Mouse (Mus musculus) limb, embryonic 15.5 days (tissue): Measurements from ENCODE around the gene Brms1. TPM values are rescaled to one million over a fixed set of nuclear protein-coding genes. Genes with fewer than 3 reads are reported as not detected.

ENCODE experiments used
- ATAC-seq: fragments of 200-750 bp; cut with Nextera tagmentation; 2 replicates; pipeline ENCODE4 v1.8.0; 2017; ENCODE audit warnings: low read depth, moderate TSS enrichment; ENCODE audit not compliant: insufficient number of reproducible peaks, low FRiP score, low TSS enrichment
- H3K27ac ChIP-seq: fragments of 300-500 bp; sonication (generic); 2 replicates; pipeline ENCODE4 v1.5.1; 2015; ENCODE audit warnings: moderate library complexity, mild to moderate bottlenecking, inconsistent platforms
- H3K27me3 ChIP-seq: fragments of 300-500 bp; sonication (generic); 2 replicates; pipeline ENCODE4 v1.6.1; 2015; ENCODE audit warnings: inconsistent platforms
- H3K36me3 ChIP-seq: fragments of 300-500 bp; sonication (generic); 2 replicates; pipeline ENCODE4 v1.6.1; 2015; ENCODE audit warnings: inconsistent platforms
- H3K4me1 ChIP-seq: fragments of 300-500 bp; sonication (generic); 2 replicates; pipeline ENCODE4 v1.6.1; 2015; ENCODE audit warnings: inconsistent platforms
- H3K4me2 ChIP-seq: fragments of 300-500 bp; sonication (generic); 2 replicates; pipeline ENCODE4 v1.6.1; 2015; ENCODE audit warnings: mild to moderate bottlenecking, inconsistent platforms
- H3K4me3 ChIP-seq: fragments of 300-500 bp; sonication (generic); 2 replicates; pipeline ENCODE4 v1.5.1; 2015; ENCODE audit warnings: mild to moderate bottlenecking, inconsistent platforms
- H3K9ac ChIP-seq: fragments of 300-500 bp; sonication (generic); 2 replicates; pipeline ENCODE4 v1.6.1; 2015; ENCODE audit warnings: inconsistent platforms
- H3K9me3 ChIP-seq: fragments of 300-500 bp; sonication (generic); 2 replicates; pipeline ENCODE4 v1.6.1; 2016; ENCODE audit warnings: inconsistent platforms
- WGBS: fragments of 180-500 bp; shearing (Covaris S2); methylation state at CpG from one replicate; pipeline ENCODE4 v1.1.7; 2015; 5-methylcytosine and 5-hydroxymethylcytosine counted together
- polyA plus RNA-seq: library from polyadenylated mRNA; unstranded; fragments of >200 nt; fragmentation: Nextera tagmentation; extraction: Ambion mirVana; gene quantifications from 2 replicates; pipeline ENCODE4 v1.2.1, GENCODE M21; 2015

The Brms1 gene
- polyA plus RNA-seq, 1 experiment from 2014 or later: 42.4 TPM

DNA sequence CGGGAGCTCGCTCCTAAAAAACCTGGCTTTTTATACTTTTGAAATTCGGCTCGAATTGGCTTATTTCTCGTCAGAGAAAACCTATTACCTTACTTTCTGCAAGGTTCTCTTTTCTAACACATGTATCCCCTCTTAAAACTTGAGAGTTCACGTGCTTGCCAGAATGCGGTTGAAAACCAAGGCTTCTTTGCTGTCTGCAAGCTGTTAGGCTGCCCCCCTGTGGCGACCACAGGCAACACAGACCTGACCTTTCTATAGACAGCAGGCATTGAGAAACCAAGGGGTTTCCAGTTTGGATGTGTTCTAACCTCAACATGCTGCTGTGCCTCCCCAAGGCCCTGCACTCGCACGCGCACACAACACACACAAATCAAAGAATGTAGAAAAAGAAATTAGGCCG lies 24.4 kb upstream of the Brms1 start:
- no peak for ATAC-seq
- peak overlapping the region; percentile 58; the same call in 1 of the 2 replicates for H3K27ac ChIP-seq
- no peaks in the 10 kb centered on the region for H3K9me3 ChIP-seq
- H3K4me3 ChIP-seq: no peak overlapping the region
- peaks cover 10% of the 10 kb centered on the region; the same call in 1 of the 2 replicates for H3K4me1 ChIP-seq
- 17% methylated on average over 12 of the region's 12 CpGs for WGBS
- H3K27me3 ChIP-seq: no peaks in the 10 kb centered on the region
- no peak overlapping the region for H3K4me2 ChIP-seq
- no peak overlapping the region for H3K9ac ChIP-seq
- no peaks in the 10 kb centered on the region for H3K36me3 ChIP-seq

DNA sequence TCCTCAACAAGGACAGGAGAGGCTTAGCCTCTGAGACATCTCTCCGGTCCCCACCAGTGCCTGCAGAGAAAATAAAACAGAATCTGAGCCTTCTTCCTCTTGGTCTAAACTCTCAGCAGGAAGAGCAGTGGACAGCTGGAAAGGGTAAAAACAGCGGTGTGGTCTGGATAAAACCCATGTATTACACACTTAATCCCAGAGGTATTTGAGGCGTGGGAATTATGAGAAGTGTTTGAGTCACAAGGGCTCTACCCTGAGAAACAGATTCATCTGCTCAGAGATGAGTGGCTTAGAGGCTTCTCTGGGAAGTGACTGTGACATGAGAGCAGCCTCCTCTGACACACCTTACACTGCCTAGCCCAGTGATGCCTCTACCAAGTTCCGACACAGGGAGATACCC lies 23.5 kb upstream of the Brms1 start:
- H3K27me3 ChIP-seq: no peaks in the 10 kb centered on the region
- no peak for ATAC-seq
- no peak overlapping the region for H3K9ac ChIP-seq
- H3K36me3 ChIP-seq: no peaks in the 10 kb centered on the region
- WGBS: 75% methylated on average over 4 of the region's 4 CpGs
- H3K4me3 ChIP-seq: no peak overlapping the region
- H3K27ac ChIP-seq: no peak overlapping the region; the same call in 1 of the 2 replicates
- peaks cover 10% of the 10 kb centered on the region; the same call in 1 of the 2 replicates for H3K4me1 ChIP-seq
- no peaks in the 10 kb centered on the region for H3K9me3 ChIP-seq
- H3K4me2 ChIP-seq: no peak overlapping the region

DNA sequence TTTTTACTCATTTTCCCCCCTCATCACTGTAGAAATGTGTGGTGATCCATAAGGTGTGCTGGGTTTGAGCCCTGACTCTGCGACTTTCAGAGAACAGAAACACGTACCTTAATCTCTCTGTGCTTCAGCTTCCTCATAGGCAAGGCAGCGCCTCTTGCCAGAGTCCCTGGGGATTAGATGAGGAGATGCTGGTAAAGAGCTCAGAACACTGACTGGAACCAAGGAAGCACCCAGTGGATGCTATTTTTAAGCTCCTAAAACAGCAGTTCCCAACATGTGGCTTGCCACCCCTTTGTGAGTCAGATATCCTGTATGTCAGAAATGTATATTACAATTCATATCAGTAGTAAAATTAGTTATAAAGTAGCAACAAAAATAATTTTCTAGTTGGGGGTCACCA lies 23.0 kb upstream of the Brms1 start:
- Histone ChIP-seq H3K9me3 (no peaks in the 10 kb centered on the region), H3K4me2 (no peak overlapping the region), H3K27ac (peak overlapping the region; percentile 22), H3K4me1 (peaks cover 11% of the 10 kb centered on the region; the same call in 1 of the 2 replicates), H3K36me3 (no peaks in the 10 kb centered on the region), H3K9ac (no peak overlapping the region), H3K4me3 (no peak overlapping the region), H3K27me3 (no peaks in the 10 kb centered on the region)
- ATAC-seq: no peak
- 82% methylated on average over 3 of the region's 3 CpGs for WGBS

DNA sequence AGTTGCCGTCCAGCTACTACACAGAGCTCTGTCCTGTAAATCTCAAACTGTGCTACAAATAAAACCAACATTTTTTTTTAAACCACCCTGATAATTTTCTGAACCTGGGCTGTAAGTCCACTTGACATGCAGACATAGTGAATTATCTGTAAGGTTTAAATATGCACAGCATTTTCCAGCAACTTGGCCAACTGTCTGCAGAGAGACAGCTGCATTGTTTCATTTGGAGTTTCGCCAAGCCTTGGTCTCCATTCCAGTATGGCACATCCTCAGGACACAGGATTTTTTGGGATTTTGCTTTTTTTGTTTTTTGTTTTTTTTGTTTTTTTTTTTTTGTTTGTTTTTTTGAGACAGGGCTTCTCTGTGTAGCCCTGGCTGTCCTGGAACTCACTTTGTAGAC lies 19.7 kb upstream of the Brms1 start:
- H3K9ac ChIP-seq: no peak overlapping the region
- peaks cover 14% of the 10 kb centered on the region; the same call in 1 of the 2 replicates for H3K4me1 ChIP-seq
- H3K36me3 ChIP-seq: no peaks in the 10 kb centered on the region
- ATAC-seq: no peak
- H3K4me3 ChIP-seq: no peak overlapping the region
- 83% methylated on average over 2 of the region's 2 CpGs for WGBS
- no peak overlapping the region for H3K4me2 ChIP-seq
- no peaks in the 10 kb centered on the region for H3K27me3 ChIP-seq
- no peaks in the 10 kb centered on the region for H3K9me3 ChIP-seq
- H3K27ac ChIP-seq: no peak overlapping the region

DNA sequence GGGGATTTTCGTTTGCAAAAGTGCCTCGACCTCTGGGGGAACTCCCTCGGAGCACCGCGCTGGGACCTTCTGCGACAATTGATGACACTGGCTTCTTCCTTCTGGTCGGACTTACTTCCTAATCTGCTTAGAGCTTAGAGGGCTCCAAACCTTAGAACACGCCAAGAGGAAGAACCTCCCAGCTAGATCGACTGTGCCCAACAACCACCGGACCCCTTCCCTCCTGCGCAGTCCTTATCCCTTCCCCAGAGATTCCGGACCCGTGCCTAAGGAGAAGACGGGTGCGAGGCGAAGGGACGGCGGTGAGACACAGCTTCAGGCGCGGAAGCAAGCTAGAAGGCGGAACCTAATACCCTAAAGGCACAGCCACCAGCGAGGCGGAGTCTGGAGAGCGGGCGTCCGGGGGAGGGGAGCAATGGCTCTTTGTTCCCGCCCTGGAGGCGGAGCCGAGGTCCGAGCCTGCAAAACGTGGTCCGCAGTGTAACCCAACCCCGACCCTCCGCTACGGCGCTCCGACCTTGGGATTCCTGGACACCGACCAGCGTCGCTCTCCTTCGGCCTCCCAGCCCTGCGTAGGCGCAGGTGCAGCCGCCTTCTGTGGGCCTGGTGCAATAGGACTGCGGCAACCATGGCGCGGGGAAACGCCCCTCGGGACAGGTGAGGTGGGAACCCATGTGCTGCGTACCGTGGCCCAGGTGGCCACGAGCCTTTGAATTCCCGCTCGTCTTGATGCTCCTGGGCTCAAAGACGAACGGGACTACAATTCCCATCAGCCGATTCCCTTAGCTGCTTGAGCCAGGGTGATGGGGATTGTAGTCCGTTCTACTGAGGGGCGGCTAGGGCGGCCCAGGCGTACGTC lies 17.3 kb upstream of the Brms1 start, which contains the start of gene Slc29a2:
Gene Slc29a2 (plus strand): TSS at position 240 of the 859 bp plus-strand sequence.
- no peaks in the 10 kb centered on the region for H3K27me3 ChIP-seq
- H3K4me3 ChIP-seq: peak within 1 kb of the TSS; percentile 70
- H3K9ac ChIP-seq: peak within 1 kb of the TSS; percentile 65
- H3K4me2 ChIP-seq: peak within 1 kb of the TSS; percentile 95
- no peaks in the 10 kb centered on the region for H3K9me3 ChIP-seq
- peaks cover 9% of the 10 kb centered on the region; the same call in 1 of the 2 replicates for H3K4me1 ChIP-seq
- WGBS: under 1% methylated on average over 62 of the region's 62 CpGs
- peak within 1 kb of the TSS; percentile 80 for H3K27ac ChIP-seq
- peak; percentile 93 for ATAC-seq
- peaks cover 10% of the 10 kb centered on the region for H3K36me3 ChIP-seq

DNA sequence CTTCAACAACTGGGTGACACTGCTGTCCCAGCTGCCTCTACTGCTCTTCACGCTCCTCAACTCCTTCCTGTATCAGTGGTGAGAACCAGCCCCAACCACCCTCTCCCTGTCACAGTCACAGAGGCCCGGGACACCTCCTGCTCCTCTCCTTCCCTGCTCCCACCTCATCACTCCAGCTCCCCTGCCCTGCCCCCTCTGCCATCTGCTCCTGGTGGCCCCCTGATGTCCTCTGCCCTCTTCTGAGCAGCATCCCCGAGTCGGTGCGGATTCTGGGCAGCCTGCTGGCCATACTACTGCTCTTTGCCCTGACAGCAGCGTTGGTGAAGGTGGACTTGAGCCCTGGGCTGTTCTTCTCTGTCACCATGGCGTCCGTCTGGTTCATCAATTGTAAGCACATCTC lies 15.0 kb upstream of the Brms1 start:
- no peak overlapping the region for H3K4me3 ChIP-seq
- peaks cover 31% of the 10 kb centered on the region for H3K36me3 ChIP-seq
- no peaks in the 10 kb centered on the region for H3K27me3 ChIP-seq
- no peak overlapping the region for H3K9ac ChIP-seq
- WGBS: 92% methylated on average over 8 of the region's 8 CpGs
- no peak for ATAC-seq
- peaks cover 9% of the 10 kb centered on the region; the same call in 1 of the 2 replicates for H3K4me1 ChIP-seq
- no peak overlapping the region for H3K4me2 ChIP-seq
- H3K27ac ChIP-seq: no peak overlapping the region
- no peaks in the 10 kb centered on the region for H3K9me3 ChIP-seq

DNA sequence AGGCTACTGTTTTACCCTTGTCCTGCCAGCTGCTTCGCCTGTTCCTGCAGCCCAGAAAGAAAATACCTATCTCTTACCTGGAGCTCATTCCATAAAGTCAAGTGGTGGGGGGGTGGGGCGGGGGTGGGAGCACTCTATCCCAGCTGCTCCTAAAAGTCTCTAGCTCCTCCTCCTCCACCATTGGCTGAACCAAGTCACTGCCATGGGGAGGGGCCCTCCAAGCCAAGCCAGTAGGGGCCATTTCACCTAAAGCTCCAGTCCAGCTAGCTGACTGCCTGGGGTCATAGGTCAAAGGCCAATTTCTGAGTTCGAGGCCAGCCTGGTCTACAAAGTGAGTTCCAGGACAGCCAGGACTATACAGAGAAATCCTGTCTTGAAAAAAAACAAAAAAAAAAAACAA lies 8.5 kb upstream of the Brms1 start:
- H3K9me3 ChIP-seq: no peaks in the 10 kb centered on the region
- H3K27me3 ChIP-seq: no peaks in the 10 kb centered on the region
- peaks cover 4% of the 10 kb centered on the region; the same call in 1 of the 2 replicates for H3K4me1 ChIP-seq
- ATAC-seq: no peak
- no peak overlapping the region for H3K4me3 ChIP-seq
- no peak overlapping the region for H3K9ac ChIP-seq
- no peak overlapping the region for H3K27ac ChIP-seq
- WGBS: 63% methylated on average over 3 of the region's 3 CpGs
- peaks cover 37% of the 10 kb centered on the region for H3K36me3 ChIP-seq
- H3K4me2 ChIP-seq: no peak overlapping the region

DNA sequence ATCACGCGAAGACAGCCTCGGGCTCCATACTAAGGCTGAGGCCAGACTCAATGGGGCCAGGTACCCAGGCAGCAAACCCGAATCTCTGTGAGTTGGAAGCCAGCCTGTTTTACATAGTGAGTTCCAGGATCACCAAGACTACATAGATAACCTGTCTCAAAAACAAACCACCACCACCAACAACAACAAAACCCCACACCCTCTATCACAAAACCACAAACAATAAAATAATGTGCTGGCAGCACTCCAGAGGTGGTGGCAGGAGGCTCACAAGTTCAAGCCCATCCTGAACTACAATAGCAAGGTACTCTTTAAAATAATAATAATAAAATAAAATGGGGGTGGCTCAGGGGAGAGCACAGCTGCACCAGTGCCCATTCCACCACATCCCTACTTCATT lies 4.6 kb upstream of the Brms1 start:
- Histone ChIP-seq H3K4me2 (no peak overlapping the region), H3K27me3 (no peaks in the 10 kb centered on the region), H3K9ac (no peak overlapping the region), H3K27ac (no peak overlapping the region), H3K36me3 (peaks cover 4% of the 10 kb centered on the region), H3K4me3 (no peak overlapping the region), H3K9me3 (no peaks in the 10 kb centered on the region), H3K4me1 (peaks cover 28% of the 10 kb centered on the region)
- ATAC-seq: no peak
- 77% methylated on average over 4 of the region's 4 CpGs for WGBS

DNA sequence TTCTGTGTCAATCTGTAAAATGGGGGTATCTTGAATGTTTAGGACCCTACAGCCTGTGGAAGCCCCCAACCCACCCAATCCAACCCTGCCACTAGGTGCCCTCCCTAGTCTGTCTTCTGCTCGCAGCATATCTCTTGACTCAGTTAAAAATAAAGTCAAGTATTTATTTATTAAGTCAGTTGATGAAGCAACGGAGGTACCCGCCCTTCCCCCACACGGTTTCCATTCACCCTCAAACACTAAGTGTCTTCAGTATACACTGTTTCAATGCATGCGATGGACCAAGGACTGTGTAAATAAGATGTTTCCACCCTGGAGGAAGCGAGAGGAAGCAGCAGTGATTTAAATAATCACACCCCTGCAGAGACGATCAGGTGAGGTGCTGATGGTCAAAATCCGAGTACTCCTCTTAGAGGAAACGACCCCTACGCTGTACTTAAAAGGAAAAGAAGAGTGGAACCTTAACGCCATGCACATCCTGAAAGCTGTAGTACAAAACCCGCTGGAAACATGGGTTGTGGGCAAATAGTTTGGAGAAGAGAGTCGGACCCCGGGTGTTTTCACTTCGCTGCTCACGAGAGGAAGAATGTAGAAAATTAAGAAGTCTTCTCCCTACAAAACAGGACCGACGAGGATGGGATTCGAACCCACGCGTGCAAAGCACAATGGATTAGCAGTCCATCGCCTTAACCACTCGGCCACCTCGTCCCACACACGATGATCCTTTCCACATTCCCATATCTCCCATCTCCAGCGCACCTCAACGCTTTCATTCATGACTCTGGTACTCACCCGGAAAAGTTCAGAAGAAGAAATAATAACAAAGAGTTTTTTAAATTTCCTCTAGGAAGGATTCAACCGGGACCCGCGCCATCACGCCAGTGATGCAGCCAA lies 3.2 kb upstream of the Brms1 start:
- H3K9ac ChIP-seq: peak overlapping the region; percentile 89
- no peaks in the 10 kb centered on the region for H3K27me3 ChIP-seq
- WGBS: 4% methylated on average over 32 of the region's 32 CpGs
- peak overlapping the region; percentile 76 for H3K27ac ChIP-seq
- ATAC-seq: 0 out of 2 replicates have a peak, but pooled peaks have one; percentile 26
- peak overlapping the region; percentile 95 for H3K4me2 ChIP-seq
- no peaks in the 10 kb centered on the region for H3K9me3 ChIP-seq
- 0 out of 2 replicates have a peak, but pooled peaks cover 5% of the 10 kb centered on the region for H3K36me3 ChIP-seq
- peaks cover 35% of the 10 kb centered on the region for H3K4me1 ChIP-seq
- peak overlapping the region; percentile 87 for H3K4me3 ChIP-seq

DNA sequence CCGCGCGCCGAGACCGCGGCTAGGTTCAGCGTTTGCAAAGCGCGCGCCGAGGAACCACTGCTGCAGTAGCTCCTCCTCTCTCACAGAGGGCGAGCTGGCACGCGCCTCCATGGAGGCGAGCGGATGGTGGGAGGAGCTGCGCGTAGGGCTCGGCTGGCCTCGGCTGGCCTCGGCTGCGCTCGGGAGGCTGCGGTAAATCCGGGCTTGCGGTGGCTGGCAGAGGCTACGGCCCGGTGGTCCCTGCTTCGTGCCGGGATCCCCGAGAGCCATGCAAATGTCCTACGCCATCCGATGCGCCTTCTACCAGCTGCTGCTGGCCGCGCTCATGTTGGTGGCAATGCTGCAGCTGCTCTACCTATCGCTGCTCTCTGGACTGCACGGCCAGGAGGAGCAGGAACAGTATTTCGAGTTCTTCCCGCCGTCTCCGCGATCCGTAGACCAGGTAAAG lies 2.4 kb upstream of the Brms1 start, which contains the start of the genes B4gat1 and AC124502.3:
Gene B4gat1 (plus strand): TSS at position 118 of the 448 bp plus-strand sequence.
Gene AC124502.3 (plus strand): TSS at position 183 of the 448 bp plus-strand sequence.
- H3K27ac ChIP-seq: peak within 1 kb of the TSS; percentile 76
- H3K4me2 ChIP-seq: peak within 1 kb of the TSS; percentile 95
- H3K36me3 ChIP-seq: 0 out of 2 replicates have a peak, but pooled peaks cover 8% of the 10 kb centered on the region
- peaks cover 35% of the 10 kb centered on the region for H3K4me1 ChIP-seq
- H3K9me3 ChIP-seq: no peaks in the 10 kb centered on the region
- no peaks in the 10 kb centered on the region for H3K27me3 ChIP-seq
- under 1% methylated on average over 38 of the region's 44 CpGs for WGBS
- peak within 1 kb of the TSS; percentile 87 for H3K4me3 ChIP-seq
- peak; percentile 89 for ATAC-seq
- peak within 1 kb of the TSS; percentile 89 for H3K9ac ChIP-seq

DNA sequence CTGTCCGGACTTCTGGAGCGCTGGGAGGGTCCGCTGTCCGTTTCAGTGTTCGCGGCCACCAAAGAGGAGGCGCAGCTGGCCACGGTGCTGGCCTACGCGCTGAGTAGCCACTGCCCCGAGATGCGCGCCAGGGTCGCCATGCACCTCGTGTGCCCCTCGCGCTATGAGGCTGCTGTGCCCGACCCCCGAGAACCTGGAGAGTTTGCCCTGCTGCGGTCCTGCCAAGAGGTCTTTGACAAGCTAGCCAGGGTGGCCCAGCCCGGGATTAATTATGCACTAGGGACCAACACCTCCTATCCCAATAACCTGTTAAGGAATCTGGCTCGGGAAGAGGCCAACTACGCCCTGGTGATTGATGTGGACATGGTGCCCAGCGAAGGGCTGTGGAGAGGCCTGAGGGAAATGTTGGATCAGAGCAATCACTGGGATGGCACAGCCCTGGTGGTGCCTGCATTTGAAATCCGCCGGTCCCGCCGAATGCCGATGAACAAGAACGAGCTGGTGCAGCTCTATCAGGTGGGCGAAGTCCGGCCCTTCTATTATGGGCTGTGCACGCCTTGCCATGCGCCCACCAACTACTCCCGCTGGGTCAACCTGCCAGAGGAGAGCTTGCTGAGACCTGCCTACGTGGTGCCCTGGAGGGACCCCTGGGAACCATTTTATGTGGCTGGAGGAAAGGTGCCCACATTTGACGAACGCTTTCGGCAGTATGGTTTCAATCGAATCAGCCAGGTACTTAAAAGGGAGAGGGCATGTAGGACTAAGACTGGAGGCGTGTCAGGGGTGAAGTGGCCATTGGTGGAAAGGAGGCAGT lies 1.6 kb upstream of the Brms1 start:
- Histone ChIP-seq H3K36me3 (0 out of 2 replicates have a peak, but pooled peaks cover 8% of the 10 kb centered on the region), H3K27me3 (no peaks in the 10 kb centered on the region), H3K4me3 (peak overlapping the region; percentile 87), H3K4me2 (peak overlapping the region; percentile 95), H3K9me3 (no peaks in the 10 kb centered on the region), H3K9ac (peak overlapping the region; percentile 89), H3K4me1 (peaks cover 35% of the 10 kb centered on the region), H3K27ac (peak overlapping the region; percentile 76; the same call in 1 of the 2 replicates)
- ATAC-seq: no peak
- WGBS: 7% methylated on average over 41 of the region's 41 CpGs
